Mouse (Mus musculus) limb, embryonic 14.5 days (tissue): Measurements from ENCODE around the gene Incenp. TPM values are rescaled to one million over a fixed set of nuclear protein-coding genes. Genes with fewer than 3 reads are reported as not detected.
"Not testable (repeated sequence)": the region's sequence is repeated elsewhere in the genome, so short reads cannot be mapped to it uniquely, and the experiment has no call there.

Source experiments
- ATAC-seq: fragments of 200-750 bp; cut with Nextera tagmentation; 2 replicates; pipeline ENCODE4 v1.8.0; 2017; ENCODE audit warnings: low read depth, moderate number of reproducible peaks, moderate TSS enrichment; ENCODE audit not compliant: low FRiP score
- DNase-seq: peaks from one replicate; pipeline ENCODE4 v3.0.0-alpha.2; 2015; ENCODE audit warnings: low spot score
- H3K27ac ChIP-seq: fragments of 300-500 bp; sonication (generic); replicated peaks from 2 replicates; pipeline ENCODE4 v1.5.1; 2014; ENCODE audit warnings: low read depth, mild to moderate bottlenecking, low read length, moderate library complexity, mixed read lengths
- H3K27me3 ChIP-seq: fragments of 300-500 bp; sonication (generic); 2 replicates; pipeline ENCODE4 v1.6.1; 2014; ENCODE audit warnings: low read length, mixed read lengths; ENCODE audit not compliant: control insufficient read depth, insufficient read depth
- H3K36me3 ChIP-seq: fragments of 300-500 bp; sonication (generic); 2 replicates; pipeline ENCODE4 v1.6.1; 2014; ENCODE audit warnings: mild to moderate bottlenecking, low read length, moderate library complexity, mixed read lengths; ENCODE audit not compliant: control insufficient read depth, insufficient read depth
- H3K4me1 ChIP-seq: fragments of 300-500 bp; sonication (generic); 2 replicates; pipeline ENCODE4 v1.6.1; 2014; ENCODE audit warnings: antibody characterized with exemption, low read length, mixed read lengths; ENCODE audit not compliant: control insufficient read depth, insufficient read depth
- H3K4me2 ChIP-seq: fragments of 300-500 bp; sonication (generic); replicated peaks from 2 replicates; pipeline ENCODE4 v1.6.1; 2014; ENCODE audit warnings: low read depth, mild to moderate bottlenecking, low read length, moderate library complexity; ENCODE audit not compliant: severe bottlenecking
- H3K4me3 ChIP-seq: fragments of 300-500 bp; sonication (generic); replicated peaks from 2 replicates; pipeline ENCODE4 v1.5.1; 2014; ENCODE audit warnings: low read length
- H3K9ac ChIP-seq: fragments of 300-500 bp; sonication (generic); 2 replicates; pipeline ENCODE4 v1.6.1; 2014; ENCODE audit warnings: mild to moderate bottlenecking, low read depth, low read length, moderate library complexity; ENCODE audit not compliant: severe bottlenecking
- H3K9me3 ChIP-seq: fragments of 300-500 bp; sonication (generic); 2 replicates; pipeline ENCODE4 v1.6.1; 2016; ENCODE audit warnings: low read length; ENCODE audit not compliant: control insufficient read depth
- POLR2A ChIP-seq: fragments of 200-500 bp; IDR thresholded peaks from 2 replicates; pipeline ENCODE4 v1.8.0; 2012; ENCODE audit warnings: inconsistent platforms, mild to moderate bottlenecking, moderate library complexity, borderline replicate concordance; ENCODE audit not compliant: insufficient read depth, insufficient read length; ENCODE audit errors: extremely low read depth
- WGBS: fragments of 180-500 bp; shearing (Covaris S2); extraction: QIAGEN DNeasy Blood & Tissue Kit; methylation state at CpG from one replicate; pipeline ENCODE4 v1.1.7; 2014; 5-methylcytosine and 5-hydroxymethylcytosine counted together
- polyA plus RNA-seq, 2 experiments: library from polyadenylated mRNA; depleted of rRNA in 1 of 2; stranded (reverse) in 1 of 2; unstranded in 1 of 2; fragments of >200 nt; fragmentation: Nextera tagmentation in 1 of 2; extraction: Ambion mirVana in 1 of 2; gene quantifications; 2 replicates each; pipeline versions ENCODE4 v1.2.1 to v1.2.3; 2012 to 2014

Gene Incenp
- polyA plus RNA-seq, 2 experiments: 60.2 to 69.1 TPM

- H3K4me1 ChIP-seq: no peaks in the 10 kb centered on the region
- H3K4me2 ChIP-seq: no peak overlapping the region
- H3K9me3 ChIP-seq: no peaks in the 10 kb centered on the region
- no peaks in the 10 kb centered on the region for H3K36me3 ChIP-seq
- TF ChIP-seq POLR2A: no peak
- 61% methylated on average over 3 of the region's 4 CpGs for WGBS
- no peak overlapping the region for H3K4me3 ChIP-seq
- ATAC-seq (no peak), DNase-seq (no peak)
- H3K27ac ChIP-seq: no peak overlapping the region
- no peaks in the 10 kb centered on the region for H3K27me3 ChIP-seq
- no peak overlapping the region for H3K9ac ChIP-seq
These were observed 18.4 kb upstream of the Incenp start for GRCm38 (mm10) chr19:9917727-9918126.

- 3% methylated on average over 1 of the region's 1 CpGs for WGBS
- no peak overlapping the region for H3K27ac ChIP-seq
- no peak for TF ChIP-seq POLR2A
- no peak overlapping the region for H3K4me3 ChIP-seq
- H3K36me3 ChIP-seq: no peaks in the 10 kb centered on the region
- no peaks in the 10 kb centered on the region for H3K4me1 ChIP-seq
- DNase-seq: peak; percentile 87
- H3K4me2 ChIP-seq: no peak overlapping the region
- no peak; the same call in 1 of the 2 replicates for ATAC-seq
- H3K9me3 ChIP-seq: no peaks in the 10 kb centered on the region
- no peak overlapping the region for H3K9ac ChIP-seq
- H3K27me3 ChIP-seq: no peaks in the 10 kb centered on the region
These were observed 16.6 kb upstream of the Incenp start for GRCm38 (mm10) chr19:9915935-9916334.

GRCm38 (mm10) chr19:9914346-9914745 is 15.0 kb upstream of the Incenp start:
- WGBS: 81% methylated on average over 3 of the region's 3 CpGs
- ATAC-seq (no peak), DNase-seq (no peak)
- Histone ChIP-seq H3K4me2 (no peak overlapping the region), H3K4me1 (no peaks in the 10 kb centered on the region), H3K36me3 (no peaks in the 10 kb centered on the region), H3K27me3 (no peaks in the 10 kb centered on the region), H3K27ac (no peak overlapping the region), H3K9me3 (no peaks in the 10 kb centered on the region), H3K9ac (no peak overlapping the region), H3K4me3 (no peak overlapping the region)
- TF ChIP-seq POLR2A: no peak

- Histone ChIP-seq H3K4me2 (no peak overlapping the region), H3K27ac (no peak overlapping the region), H3K4me3 (no peak overlapping the region), H3K4me1 (no peaks in the 10 kb centered on the region), H3K27me3 (no peaks in the 10 kb centered on the region), H3K9ac (no peak overlapping the region), H3K9me3 (no peaks in the 10 kb centered on the region), H3K36me3 (no peaks in the 10 kb centered on the region)
- DNase-seq: no peak
- no peak for TF ChIP-seq POLR2A
- no peak for ATAC-seq
- WGBS: 80% methylated on average over 5 of the region's 5 CpGs
These were observed 14.4 kb upstream of the Incenp start for GRCm38 (mm10) chr19:9913784-9914183.

GRCm38 (mm10) chr19:9911314-9911754 is 12.0 kb upstream of the Incenp start:
- ATAC-seq: no peak
- DNase-seq: peak; percentile 45
- H3K9ac ChIP-seq: no peak overlapping the region
- H3K27ac ChIP-seq: no peak overlapping the region
- H3K4me3 ChIP-seq: no peak overlapping the region
- no peaks in the 10 kb centered on the region for H3K27me3 ChIP-seq
- no peaks in the 10 kb centered on the region for H3K36me3 ChIP-seq
- H3K4me1 ChIP-seq: no peaks in the 10 kb centered on the region
- TF ChIP-seq POLR2A: no peak
- WGBS: 7% methylated on average over 6 of the region's 6 CpGs
- 0 out of 2 replicates have a peak overlapping the region, but pooled peaks have one; percentile 8 for H3K4me2 ChIP-seq
- H3K9me3 ChIP-seq: no peaks in the 10 kb centered on the region

GRCm38 (mm10) chr19:9909351-9909750 is 10.0 kb upstream of the Incenp start:
- Histone ChIP-seq H3K4me1 (no peaks in the 10 kb centered on the region), H3K4me3 (no peak overlapping the region), H3K9ac (no peak overlapping the region), H3K36me3 (no peaks in the 10 kb centered on the region), H3K27me3 (no peaks in the 10 kb centered on the region), H3K4me2 (no peak overlapping the region), H3K9me3 (no peaks in the 10 kb centered on the region), H3K27ac (no peak overlapping the region)
- no peak for ATAC-seq
- TF ChIP-seq POLR2A: no peak
- no peak for DNase-seq
- WGBS: 84% methylated on average over 5 of the region's 5 CpGs

GRCm38 (mm10) chr19:9900696-9901095 is 1.3 kb upstream of the Incenp start:
- H3K27ac ChIP-seq, H3K9ac ChIP-seq, H3K4me3 ChIP-seq, ATAC-seq, H3K36me3 ChIP-seq, H3K9me3 ChIP-seq, H3K4me2 ChIP-seq, DNase-seq, H3K27me3 ChIP-seq: not testable (repeated sequence)
- H3K4me1 ChIP-seq: peaks cover 23% of the 10 kb centered on the region
- 97% methylated on average over 2 of the region's 2 CpGs for WGBS
